Mouse (Mus musculus): ENCODE data around the gene Rcan1.
A peak's percentile ranks its signal among the peaks of the same experiment; 100 is the strongest.

The Rcan1 gene

DNA sequence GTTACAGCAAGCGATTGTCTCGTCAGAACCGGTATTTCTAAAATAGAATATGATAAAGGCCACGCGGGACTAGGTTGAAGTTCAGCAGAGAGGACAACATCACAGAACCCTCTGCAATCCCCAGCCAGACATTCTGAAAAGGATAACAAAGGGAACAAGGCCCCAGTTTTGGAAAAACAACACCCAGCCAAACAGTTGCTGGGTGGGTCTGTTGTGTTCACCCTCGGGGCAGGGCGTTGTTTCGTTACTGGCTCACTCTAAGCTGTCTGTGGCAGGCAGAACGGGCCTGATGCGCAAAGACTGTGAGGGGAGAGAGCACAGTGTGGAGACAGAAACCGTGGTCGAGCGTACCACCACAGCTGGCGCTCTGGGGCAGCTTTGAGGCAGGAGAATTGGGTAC, 2.2 kb downstream of the Rcan1 start:
- DNase-seq = no peak

DNA sequence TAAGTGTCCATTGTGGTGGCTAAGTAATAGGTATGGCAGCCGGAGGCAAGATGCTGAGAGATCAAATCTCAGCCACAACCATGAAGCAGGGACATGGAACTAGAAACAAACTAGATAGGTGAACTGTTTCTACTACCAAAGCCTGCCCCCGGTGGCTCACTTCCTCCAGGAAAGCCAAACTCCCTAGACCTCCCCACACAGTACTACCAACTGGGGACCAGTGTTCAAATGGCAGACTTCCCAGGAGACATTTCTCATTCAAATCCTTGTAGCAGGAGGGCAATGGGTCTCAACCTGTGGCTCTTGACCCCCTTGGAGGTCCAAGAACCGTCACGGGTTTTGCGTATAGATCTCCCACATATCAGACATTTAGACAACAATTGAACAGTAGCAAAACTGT, 3.6 kb downstream of the Rcan1 start:
- no peak for DNase-seq

- peak; percentile 95 to 97 for DNase-seq
These were observed 4.8 kb downstream of the Rcan1 start for GRCm38 (mm10) chr16:92465642-92466526.

DNA sequence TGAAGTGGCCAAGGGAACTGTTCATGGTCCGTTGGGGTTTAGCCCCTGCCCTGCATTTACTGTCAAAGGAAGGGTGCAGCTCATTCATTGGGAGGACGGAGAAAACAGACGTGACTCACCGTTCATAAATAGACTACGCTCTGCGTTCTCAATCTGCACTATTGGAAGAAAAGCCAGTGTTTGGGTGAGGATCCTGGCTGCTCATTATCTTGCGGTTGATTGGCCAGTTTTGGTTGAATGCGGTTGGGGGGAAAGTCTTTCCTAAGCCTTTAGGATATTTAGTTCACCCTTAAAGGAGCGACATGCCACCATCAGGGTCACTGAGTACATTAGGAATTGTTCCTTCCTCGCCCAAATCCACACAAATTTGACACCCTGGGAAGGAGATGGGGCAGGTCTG, 5.4 kb downstream of the Rcan1 start:
- no peak for DNase-seq

DNA sequence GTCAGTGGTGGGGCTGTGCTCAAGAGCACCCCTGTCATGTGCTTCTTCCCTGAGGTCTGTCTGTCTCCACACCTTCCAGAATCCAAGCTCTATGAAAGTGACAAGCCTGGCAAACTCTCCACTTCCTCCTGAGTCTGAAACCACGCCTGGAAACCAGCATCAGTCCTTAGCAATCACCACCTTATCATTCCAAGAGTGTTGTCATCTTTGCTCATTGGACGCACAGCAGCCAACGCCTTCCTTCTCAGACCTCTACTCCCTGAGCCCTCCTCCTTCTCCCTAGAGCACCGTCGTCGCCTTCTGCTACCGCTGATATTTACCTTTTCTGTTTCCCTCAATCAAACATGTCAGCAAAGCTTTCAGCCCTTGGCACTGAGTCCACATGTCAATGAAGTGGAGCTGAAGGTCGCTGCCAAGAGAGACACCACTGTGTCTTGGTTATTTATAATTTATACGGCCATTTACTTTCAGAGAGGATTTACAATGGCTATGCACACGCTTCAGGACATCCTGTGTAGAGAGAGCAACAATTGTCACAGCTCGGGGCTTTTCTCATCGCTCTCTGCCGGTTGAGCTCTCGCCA, 6.2 kb downstream of the Rcan1 start:
- DNase-seq = no peak

DNA sequence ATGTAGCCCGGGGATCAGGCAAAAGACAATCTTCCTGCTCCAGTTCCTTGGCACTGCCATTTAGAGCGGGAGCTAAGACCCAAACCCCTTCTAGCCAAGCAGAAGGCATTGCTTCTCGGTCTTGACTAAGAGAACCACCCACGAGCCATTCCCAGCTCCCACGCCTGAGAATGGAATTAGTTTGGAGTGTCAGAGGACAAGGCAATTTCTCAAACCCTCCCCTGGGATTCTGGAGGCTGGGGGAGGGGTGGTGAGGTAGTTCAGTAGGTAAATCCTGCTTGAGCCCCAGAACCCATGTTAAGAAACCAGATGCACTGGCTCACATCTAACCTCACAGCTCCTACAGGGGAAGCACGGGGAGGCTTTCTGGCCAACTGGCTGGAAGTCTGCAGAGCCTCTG, 9.3 kb downstream of the Rcan1 start:
- DNase-seq = no peak

DNA sequence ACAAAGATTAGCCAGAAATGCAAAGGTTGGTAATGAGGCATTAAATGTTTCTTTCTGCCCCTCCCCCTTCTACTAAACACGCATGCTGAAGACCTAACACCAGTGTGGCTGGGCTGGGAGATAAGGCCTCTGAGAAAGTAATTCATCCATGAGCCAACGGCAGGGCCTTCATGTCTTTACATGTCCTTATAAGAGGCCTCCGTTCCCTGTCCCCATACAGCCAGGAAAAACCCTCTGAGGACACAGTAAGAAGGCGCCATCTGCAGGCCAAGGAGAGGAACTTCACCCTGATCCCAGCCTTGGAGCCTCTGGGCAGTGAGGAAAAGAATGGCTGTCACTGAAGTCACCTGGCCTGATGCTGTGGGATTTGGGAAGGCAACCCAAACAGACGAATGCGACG, 13.1 kb downstream of the Rcan1 start:
- DNase-seq = peak; percentile 66 to 69

GRCm38 (mm10) chr16:92455969-92456368, 14.7 kb downstream of the Rcan1 start:
- DNase-seq = no peak

DNA sequence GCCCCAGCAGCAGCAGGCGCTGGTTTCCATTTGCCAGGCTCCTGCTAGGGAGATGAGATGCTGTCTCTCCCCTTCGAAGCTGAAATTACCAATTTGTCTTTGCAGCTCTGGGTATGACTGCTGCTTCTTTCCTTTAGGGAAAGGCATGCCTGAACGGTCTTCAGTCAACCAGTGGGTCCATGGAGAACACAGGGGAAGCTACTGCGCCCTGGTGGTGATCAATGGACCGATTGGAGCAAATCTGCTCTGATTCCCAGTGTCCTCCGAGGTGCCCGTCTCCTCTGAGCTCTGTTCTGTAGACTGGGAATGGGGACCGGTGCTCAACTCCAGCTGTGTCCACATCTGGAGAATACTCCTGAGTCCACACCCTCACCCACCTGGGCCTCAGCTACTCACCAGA, 15.2 kb downstream of the Rcan1 start:
- DNase-seq = no peak

- DNase-seq = no peak
These were observed 16.2 kb downstream of the Rcan1 start for GRCm38 (mm10) chr16:92454495-92454894.

DNA sequence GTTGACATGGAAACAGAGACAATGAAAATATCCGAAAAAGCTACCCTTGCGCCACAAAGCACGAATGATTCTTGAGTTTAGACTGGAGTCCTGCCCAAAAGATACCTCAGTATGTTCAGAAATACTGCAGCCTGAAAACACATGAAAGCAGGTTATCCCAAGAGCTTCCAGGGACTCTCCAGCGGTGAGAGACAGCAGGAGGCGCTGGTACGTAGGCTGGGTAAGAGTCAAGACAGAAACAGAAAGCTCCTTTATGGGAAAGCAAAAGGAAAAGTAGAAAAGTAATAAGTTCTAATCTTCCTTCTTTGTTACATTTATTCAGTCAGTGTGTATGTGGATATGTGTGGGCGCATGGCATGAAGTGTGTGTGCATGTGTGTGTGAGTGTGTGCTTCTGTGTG, 16.7 kb downstream of the Rcan1 start:
- no peak for DNase-seq

DNA sequence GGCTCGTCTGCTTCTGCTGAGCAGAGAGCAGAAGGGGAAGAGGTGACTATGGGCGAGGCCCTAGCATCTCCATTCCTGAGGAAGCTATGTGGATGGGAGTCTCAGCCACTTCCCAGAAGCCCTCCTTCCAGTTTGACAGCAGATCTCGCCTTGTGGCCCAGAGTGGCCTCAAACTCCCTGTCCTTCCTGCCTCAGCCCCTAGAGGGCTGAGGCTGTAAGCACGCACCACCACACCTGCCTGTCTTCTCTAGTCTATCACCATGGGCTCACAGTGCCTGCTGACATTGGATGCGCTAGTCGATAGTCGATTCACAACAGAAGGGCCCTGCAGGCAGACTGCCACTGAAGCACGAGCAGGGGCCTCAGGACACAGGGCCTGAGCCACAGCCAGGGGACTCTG, 18.1 kb downstream of the Rcan1 start:
- no peak for DNase-seq

DNA sequence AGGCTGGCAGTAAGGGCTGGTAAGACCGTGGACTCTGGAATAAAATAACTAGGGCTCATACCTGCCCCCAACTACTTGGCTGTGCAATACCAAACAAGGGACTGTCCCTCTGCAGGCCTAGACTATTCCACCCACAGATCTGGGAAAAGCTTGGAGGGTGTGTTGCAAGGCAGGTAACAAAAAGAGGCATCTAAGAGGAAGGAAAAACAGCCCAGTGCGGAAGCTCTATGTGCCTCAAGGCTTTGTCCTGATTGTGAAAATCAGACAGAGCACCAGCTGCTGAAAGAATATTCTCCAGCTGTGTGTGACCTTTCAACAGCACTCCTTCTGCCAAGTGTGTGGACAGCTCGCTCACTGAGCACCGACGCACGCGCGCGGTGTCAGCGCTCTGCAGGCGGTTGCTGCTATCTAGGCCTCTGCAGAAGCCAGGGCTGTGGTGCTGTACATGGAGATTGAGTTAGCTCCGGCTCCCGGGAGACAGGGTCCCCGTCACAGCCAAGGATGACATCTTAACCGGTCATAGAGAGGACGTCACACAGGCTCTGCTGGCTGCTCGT, 19.1 kb downstream of the Rcan1 start:
- no peak for DNase-seq

DNA sequence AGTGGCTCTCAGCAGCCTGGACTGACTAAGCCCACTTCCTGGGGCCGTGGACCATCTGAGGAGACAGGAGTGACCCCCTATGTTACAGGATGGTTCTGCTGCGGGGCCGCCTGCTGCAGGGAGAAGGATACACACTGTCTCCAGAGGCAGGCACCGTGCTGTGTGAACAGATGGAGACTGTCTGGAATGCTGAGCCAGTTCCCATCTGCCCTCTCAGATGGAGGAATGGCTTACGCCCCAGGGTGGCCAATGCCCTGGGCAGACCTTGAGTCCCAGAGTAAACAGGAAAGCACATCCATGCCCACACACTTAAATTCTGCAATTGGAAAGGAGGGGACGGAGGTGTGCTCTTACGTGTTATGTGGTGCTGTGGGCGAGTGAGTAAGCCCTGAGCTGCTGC, 20.3 kb downstream of the Rcan1 start:
- DNase-seq = peak; percentile 44 to 49

- DNase-seq = no peak
These were observed 21.6 kb downstream of the Rcan1 start for GRCm38 (mm10) chr16:92449080-92449479.

DNA sequence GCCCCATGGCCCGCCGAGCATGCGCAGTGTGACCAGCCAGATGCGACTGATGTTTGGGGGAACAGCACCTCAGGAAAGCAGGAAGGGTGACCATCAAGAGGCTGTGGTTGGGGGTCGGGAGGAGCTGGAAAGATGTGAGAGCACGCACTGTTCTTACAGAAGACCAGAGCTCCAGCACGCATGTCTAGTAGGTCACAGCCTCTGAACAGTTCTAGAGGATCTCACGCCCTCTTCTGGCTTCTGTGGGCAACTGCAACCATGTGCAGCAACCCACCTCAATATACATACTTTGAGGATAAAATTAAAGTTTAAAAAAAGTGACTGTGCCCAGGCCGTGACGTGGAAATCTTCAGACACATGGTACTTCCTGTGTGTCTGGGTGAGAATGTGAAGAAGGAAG, 25.3 kb downstream of the Rcan1 start:
- DNase-seq = no peak

DNA sequence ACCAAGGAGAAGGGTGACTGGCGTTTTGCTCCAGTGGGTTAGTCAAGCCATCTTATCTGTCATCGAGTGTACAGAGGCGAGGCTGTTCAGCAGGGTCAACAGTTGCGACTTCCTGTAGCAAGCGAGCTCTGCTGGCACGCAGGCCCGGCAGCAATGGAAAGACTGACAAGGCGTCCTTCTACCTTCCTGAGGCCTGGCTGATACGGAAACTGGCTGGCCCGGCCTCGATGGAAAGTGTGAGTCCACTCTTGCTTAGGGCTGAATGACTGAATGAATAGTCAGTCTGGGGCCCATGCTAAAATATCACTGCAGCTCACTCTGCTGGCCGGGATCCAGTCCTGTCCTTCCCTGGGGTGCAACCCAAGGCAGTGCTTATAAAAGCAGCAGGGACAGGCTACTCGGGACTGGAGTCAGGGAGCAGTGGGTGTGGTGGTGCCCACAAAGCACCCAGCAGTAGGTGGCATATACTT, 27.0 kb downstream of the Rcan1 start:
- DNase-seq = peak in 1 of 2 experiments; percentile 22

- no peak for DNase-seq
These were observed 27.7 kb downstream of the Rcan1 start for GRCm38 (mm10) chr16:92442946-92443345.

GRCm38 (mm10) chr16:92442150-92442549, 28.5 kb downstream of the Rcan1 start:
- no peak for DNase-seq

DNA sequence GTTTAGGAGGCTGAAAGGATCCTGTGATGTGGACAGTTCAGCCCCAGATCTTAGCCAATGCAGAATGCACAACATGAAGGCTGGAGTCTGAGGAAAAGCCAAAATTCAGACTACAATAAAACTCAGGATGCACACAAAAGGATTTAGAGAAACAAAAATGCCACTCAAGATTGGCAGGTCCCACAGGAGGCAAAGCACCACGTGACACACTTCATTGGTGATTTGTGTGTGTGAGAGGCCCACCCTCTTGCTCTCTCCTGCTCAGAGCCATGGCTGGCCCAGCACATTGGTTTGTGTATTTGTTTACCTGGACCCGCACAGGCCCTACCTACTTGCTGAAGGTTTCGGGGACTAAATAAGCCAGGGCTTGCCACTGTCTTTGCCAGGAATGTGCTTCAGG, 29.5 kb downstream of the Rcan1 start:
- DNase-seq = no peak

DNA sequence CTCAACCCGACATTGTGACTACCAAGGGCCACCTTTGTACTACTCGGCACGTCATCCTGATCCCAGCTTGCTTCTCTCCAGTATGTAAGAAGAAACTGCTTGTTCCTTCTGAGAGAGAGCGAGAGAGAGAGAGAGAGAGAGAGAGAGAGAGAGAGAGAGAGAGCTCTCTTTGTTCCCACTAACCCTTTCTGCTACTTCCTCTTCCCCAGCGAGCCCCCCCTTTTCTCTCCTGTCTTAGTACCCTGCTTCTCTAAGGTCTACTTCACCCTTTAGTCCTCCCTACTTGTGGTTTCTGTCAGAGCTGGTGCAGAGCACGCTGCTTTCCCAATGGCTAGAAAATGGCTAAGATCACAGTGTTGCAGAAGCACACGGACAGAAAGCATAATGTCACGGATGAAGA, 30.4 kb downstream of the Rcan1 start:
- no peak for DNase-seq

DNA sequence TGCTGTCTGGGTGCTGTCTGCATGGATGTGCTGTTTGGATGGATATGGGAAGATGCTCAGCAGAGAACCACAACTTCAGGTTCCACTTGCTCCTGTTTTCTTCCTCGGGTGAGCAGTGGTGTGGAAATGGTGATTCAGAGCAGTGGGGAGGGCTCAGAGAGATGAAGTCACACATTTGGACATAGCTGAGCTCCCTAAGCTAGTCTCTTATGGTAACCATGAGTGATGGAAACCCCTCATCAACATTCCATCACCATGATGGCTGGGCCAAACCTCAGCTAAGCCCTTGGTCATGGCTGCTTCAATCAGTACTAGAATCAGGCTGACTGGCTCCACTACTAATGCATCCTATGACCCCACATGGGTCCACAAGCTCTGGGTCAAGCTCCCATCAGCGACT, 30.9 kb downstream of the Rcan1 start:
- no peak for DNase-seq

DNA sequence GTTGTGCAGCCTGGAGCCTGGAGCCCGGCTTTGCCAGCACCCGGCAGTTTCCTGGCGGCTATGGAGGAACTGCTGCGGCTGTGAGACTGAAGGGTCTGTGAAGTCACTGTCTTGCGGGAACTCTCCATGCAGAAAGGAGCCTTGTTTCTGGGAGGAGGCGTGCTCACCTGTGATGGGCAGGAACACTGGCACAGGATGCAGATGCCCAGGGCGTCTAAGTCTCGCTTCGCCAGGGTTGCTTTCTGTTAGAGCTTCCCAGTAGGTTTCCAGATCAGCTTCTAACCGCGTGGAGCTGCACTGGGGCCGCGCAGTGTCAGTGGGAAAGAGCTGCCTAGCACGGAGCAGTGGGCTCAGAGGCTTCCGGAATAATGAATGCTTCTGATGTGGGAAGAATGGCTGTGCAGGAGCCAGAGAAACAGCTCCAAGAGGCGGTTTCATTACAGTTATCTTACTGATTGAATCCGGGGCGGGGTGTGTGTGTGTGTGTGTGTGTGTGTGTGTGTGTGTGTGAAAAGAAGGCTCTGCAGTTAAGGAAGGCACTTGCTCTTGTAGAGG, 35.2 kb downstream of the Rcan1 start:
- no peak for DNase-seq

GRCm38 (mm10) chr16:92433176-92433575, 37.5 kb downstream of the Rcan1 start:
- no peak for DNase-seq

All from cerebellum, postnatal 36 days (tissue).